Mouse (Mus musculus) CD8-positive naive resting alpha-beta T cell, adult 57 days (primary cell): ENCODE data around the gene Gm49361. TPM values are rescaled to one million over a fixed set of nuclear protein-coding genes. Genes with fewer than 3 reads are reported as not detected.

Source experiments
- total RNA-seq: library from RNA; stranded (reverse); gene quantifications from one replicate; pipeline ENCODE4 v1.2.4, GENCODE M21; 2023

The Gm49361 gene
- total RNA-seq, result not detected

GRCm38 (mm10) chr14:57746001-57746771 lies at the start of gene Gm49361:
Gm49361 (minus strand) TSS chr14:57746103.

GRCm38 (mm10) chr14:57758237-57758636 lies 12.3 kb upstream of the Gm49361 start, which contains the start of gene Lats2:
Lats2 (minus strand) TSS chr14:57758388.

GRCm38 (mm10) chr14:57664822-57665627 lies 80.9 kb downstream of the Gm49361 start, which contains the start of gene Xpo4:
Xpo4 (minus strand) TSS chr14:57665430.

Other genes starting within 250 kb of the Gm49361 start
- gene Il17d, start 221.3 kb downstream of the Gm49361 start, total RNA-seq, result not detected
- gene Eef1akmt1, start 174.5 kb downstream of the Gm49361 start, total RNA-seq, result 13.1 TPM
- 38.6 TPM for gene Xpo4, start 80.7 kb downstream of the Gm49361 start, total RNA-seq
- gene Lats2, start 12.3 kb upstream of the Gm49361 start, total RNA-seq, result 47.0 TPM
- 42.5 TPM for gene Sap18, start 52.1 kb upstream of the Gm49361 start, total RNA-seq
- gene Ska3, start 80.1 kb upstream of the Gm49361 start, total RNA-seq, result 1.1 TPM
- 52.9 TPM for gene Mrpl57, start 80.1 kb upstream of the Gm49361 start, total RNA-seq
- 80.9 TPM for gene Zdhhc20, start 144.2 kb upstream of the Gm49361 start, total RNA-seq